Mouse (Mus musculus) kidney, postnatal 10 days (tissue): Measurements from ENCODE around the gene Tor1b.
"Not testable (repeated sequence)": the region's sequence is repeated elsewhere in the genome, so short reads cannot be mapped to it uniquely, and the experiment has no call there.

Experiments
- DNase-seq: peaks from one replicate; pipeline ENCODE4 v3.0.0; 2021; ENCODE audit warnings: mixed read lengths

Gene Tor1b

DNA sequence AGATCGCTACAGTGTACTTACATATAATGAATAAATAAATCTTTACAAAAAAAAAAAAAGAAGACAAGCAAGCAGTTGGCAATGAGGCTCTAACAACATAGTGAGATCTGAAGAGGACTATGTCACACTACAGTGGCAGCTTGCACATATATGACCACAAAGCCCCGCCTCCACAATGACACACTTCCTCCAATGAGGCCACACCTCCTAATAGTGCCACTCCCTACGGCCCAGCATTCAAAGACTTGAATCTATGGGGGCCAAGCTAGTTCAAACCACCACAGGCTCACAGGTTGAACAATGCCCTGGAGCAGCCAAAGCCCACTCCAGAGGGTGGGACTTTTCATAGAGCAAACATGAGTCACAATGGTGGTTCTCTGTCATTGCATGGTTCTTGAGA is 20.8 kb upstream of the Tor1b start:
- no peak for DNase-seq

DNA sequence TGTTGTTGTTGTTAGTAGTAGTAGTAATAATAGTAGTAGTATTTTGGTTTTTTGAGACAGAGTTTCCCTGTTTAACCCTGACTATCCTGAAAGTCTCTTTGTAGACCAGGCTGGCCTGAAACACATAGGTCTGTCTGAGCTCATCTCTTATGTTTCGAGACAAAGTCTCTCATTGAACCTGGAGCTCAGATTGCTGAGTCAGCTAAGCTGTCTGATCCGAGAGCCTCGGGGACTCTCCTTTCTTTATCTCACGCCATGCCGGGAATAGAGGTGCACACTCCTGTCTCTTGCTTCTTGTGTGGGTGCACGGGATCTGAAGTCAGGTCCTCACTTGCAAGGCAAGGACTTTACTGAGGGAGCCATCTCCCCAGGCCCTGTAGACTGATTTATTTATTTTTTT is 19.7 kb upstream of the Tor1b start:
- no peak for DNase-seq

DNA sequence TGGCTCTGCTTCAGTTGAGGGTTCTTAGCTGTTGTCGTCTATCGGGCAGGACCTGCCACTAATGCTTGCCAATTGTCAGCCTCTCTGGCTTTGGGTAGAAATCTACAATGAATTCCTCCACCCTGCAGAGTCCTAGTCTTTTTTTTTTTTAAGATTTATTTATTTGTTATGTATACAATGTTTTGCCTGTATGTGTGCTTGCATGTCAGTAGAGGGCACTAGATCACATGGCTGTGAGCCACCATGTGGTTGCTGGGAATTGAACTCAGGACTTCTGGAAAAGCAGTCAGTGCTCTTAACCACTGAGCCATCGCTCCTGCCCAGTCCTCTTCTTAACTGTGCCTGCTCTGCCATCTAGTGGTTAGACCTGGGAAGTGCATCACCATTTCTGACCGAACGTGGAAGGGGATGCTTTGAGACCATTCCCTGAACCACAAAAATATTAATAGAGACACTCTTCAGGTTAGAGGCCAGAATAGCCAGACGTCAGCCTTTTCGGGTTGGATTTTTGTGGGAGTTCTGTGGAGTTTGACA is 18.8 kb upstream of the Tor1b start:
- DNase-seq, result peak; percentile 88

DNA sequence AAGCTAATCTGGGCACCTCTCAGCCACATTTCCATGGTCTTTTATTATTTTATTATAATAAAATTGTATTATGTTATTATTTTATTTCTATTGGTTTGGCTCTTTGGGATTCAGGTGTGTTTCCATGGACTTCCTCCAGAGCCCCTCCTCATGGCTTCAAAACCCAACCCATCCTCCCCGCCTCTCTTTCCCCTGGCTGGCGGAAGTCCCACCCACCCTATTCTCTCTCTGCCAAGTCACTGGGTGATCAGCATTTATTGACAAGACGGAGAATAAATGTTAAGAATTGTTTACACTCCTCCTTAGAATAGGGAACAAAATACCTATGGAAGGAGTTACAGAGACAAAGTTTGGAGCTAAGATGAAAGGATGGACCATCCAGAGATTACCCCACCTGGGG is 16.0 kb upstream of the Tor1b start:
- no peak for DNase-seq

DNA sequence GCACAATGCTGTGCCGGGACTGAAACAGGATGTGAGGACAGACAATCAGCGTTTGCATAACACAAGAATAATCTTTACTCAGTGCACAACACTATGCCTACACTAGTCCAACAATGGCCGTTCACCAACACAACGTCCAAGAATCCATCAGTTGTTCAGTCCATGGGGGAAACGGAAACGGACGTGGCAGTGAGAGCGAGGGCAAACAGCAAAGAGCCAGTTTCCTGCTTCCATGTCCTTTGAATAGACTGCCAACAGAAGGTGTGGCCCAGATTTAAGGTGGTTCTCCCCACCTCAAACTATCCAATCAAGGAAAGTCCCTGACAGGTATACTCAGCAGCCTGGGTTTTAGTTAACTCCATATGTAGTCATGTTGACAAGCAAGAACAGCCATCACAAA is 15.0 kb upstream of the Tor1b start:
- DNase-seq, result no peak

DNA sequence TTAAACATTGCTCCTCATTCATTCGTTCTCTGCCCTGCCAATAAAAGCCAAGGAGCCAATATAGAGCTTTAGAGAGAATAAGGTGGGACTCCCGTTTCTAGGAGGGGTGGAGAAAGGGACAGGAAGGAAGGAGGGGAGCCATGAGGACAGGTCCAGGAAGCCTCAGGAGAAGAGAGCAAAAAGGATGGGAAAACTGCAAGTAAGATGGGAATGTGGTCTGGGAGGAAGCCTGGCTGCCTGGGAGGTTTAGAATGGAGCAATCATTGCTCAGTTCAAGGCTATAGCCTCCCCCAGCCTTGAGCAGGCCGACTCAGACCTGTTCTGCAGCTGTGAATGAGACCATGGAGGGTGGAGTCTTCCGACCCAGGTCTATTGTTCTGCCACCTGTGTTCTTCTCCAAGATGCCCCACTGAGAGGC is 14.2 kb upstream of the Tor1b start:
- no peak for DNase-seq

DNA sequence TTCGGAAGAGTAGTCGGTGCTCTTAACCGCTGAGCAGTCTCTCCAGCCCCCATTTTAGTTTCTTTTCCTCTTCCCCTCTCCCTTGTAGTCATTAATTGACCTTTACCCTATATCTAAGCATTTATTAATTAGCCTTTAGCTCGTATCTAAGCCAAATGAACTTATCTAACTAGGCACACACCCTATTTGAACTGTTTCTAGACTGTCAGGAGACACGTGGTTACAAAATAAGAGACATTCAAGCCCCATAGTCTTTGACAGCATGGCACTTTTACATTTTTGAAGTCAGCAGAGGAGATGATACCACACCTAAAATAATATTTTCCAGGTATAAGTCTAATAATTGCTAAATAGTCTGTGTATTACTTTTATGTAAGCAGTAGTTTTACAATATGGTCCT is 11.2 kb upstream of the Tor1b start:
- DNase-seq, result no peak

DNA sequence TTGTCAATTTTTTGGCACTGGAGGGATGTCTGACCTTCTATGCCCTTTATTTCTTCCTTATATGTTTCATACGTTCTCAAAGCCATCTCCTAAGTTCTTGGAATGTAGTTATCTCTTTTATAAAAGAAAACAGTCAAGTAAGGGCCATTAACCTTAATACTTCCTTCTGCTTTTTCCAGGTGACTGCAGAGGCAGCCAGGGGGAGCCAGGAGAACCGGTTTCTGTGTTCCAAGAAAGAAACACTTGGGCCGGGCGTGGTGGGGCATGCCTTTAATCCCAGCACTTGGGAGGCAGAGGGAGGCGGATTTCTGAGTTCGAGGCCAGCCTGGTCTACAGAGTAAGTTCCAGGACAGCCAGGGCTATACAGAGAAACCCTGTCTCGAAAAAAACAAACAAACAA is 10.6 kb upstream of the Tor1b start:
- not testable (repeated sequence) for DNase-seq

DNA sequence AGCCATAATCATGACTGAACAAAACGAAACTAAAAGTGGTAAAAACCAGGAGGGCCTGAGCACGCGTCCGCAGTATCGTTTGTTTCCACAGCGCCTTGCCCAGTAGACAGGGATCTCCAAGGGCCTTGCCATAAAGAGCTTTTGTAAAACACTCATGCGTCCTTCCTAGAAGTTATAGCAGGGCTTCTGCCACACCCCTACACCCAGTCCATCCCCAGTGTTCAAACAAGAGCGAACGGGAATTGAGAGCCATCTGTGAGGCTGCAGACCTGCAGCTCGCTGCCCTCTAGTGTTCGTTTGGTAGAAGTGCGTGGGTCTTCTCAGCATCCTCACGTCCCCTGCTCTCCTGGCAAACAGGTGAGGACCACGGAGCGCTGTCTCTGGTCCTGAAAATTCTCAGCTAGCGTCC is 10.2 kb upstream of the Tor1b start:
- DNase-seq, result peak; percentile 80

DNA sequence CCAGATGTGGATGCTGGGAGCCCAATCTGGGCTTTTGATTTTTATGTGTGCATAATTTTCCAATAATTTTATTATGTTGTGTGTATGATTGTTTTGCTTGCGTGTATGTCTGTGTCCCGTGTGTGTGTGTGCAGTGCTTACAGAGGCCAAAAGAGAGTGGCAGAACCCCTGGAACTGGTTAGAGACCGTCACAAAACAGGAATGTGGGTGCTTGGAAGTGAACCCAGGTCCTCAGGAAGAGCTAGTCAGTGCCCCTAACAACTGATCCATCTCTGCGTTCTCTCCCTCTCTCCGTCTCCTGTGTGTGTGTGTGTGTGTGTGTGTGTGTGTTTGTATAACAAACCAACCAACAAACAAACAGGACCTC is 319 bp upstream of the Tor1b start:
- DNase-seq, result no peak

DNA sequence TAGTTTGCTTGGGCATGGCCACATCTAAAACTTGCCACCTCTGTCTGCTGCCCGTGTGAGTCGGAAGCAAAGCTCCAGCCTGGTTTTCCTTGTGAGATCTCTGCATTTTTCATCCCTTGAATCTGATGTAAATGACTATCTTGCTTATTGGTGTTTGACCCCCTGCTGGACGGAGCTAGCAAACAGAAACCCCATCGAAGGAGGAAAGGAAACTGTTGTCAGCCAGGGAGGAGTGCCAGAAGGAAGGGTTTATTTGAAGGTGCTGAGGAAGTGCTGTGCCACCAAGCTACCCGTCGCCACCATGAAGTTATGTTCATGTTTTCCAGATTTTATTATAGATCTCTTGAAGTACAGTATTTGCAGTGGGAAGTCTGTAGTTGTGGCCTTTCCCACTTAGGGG is 2.0 kb downstream of the Tor1b start:
- DNase-seq, result no peak

DNA sequence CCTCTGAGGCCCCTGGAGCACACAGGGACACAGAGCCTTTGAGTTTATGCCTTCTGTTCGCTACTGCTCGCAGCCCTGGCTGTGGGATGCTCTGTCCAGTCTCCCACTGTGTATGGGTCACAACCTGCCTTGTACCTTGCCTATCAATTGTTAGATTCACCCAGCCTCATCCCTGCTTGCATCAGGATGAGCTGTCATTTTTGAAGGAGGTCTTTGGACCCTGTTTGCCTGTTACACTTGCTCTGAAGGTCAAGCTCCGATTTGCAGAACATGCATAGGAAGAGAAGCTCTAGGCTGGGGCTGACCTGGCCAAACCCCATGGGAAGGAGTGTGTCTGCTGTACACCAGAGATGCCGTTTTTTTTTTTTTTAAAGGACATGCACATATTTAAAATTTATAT is 4.8 kb downstream of the Tor1b start:
- DNase-seq, result no peak

DNA sequence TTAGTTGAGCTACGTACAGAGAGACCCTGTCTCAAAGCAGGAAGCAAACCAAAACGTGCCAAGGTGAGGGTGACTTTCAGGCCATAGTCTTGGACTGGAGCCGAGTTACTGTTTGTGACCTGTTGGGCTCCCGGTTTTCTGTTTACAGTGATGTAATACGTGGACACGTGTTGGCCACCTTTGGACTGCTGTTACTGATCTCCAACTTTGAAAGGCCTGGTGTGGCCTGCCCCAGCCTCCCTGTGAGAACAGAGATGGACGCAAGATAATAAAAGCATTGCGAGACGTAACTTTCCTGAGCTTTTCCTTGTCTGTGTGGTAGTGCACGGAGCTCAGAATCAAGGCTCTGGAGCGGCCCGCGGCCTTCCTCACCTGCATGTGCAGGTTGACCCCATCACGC is 6.0 kb downstream of the Tor1b start:
- no peak for DNase-seq

DNA sequence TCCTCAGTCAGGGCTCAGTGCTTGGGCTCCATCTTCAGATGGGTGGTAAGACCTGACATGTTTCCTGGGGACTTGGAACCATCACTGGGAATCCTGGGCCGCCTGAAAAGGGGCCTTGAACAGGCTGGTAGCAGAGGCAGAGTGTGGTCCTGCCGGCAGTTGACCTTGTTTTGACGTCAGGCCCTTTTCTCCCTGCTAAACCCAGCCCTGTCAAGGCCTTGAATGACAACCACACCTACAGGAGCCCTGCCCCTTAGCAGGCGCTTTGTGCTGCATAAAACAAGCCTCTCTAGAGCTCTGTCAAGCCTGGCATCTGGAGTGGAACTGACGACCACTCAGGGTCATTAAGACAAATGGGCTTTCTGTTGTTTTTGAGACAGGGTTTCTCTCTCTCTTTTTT is 7.1 kb downstream of the Tor1b start:
- DNase-seq, result no peak

DNA sequence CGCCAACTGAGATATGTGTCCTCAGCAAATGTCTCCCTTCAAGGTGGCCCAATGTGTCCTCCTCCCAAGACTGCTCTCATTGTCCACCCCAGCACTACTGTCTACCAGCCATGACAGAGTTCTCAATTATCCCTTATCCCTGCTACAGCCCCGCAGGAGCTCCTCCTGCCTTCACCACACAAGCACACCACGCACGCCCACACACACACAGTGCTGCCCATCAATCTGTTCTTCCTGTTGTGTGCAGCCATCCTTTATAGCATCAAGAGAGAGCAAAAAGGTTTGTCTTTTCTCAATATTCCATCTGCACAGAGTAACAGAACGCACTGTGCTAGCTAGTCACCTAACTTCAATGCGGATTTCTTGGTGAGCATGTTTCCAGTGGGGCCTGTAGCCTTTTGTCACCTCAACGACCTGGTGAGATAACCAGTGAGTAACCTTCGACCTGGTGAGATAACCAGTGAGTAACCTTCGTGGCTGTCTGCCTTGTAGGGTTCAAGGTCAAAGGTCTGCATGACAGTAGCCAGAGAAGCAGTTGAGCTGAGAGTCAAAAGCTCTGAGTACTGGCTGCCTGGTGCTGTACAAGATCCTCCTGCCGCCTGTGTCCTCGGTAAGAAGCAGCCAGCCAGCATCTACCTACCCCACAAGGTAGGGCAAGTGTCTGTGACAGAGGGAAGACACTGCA is 10.0 kb downstream of the Tor1b start:
- no peak for DNase-seq

DNA sequence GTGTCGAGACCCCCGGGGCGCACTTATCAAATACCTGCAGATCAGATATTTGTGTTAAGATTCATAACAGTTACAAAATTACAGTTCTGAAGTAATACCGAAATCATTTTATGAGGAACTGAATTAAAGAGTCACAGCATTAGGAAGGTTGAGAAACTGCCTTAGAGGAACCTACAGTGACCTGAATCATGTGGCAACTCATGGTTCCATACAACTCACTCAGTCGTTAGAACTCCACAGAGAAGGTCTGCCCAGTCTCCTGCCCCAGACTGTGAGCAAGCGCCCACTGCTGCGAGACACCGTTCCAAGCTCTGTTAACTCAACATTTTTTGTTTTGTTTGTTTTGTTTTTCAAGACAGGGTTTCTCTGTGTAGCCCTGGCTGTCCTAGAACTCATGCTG is 12.9 kb downstream of the Tor1b start:
- DNase-seq, result no peak

DNA sequence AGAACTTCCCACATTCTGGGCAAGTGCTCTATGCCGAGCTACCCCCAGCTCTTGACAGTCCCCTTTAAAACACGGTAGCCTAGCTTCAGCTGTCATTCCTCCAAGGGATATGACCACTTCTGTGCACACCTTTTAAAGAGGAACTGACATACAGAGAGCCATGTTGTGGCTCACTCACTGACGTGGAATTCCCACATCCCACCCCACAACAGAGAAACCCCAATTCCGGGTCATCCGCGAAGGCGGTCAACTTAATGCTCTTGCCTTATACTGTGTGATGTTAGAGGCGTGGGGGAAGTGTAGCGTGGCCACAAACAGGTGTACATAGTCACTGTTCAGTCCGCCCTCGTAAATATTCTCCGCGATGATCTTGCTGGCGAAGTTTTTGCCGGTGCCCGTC is 14.1 kb downstream of the Tor1b start:
- no peak for DNase-seq

DNA sequence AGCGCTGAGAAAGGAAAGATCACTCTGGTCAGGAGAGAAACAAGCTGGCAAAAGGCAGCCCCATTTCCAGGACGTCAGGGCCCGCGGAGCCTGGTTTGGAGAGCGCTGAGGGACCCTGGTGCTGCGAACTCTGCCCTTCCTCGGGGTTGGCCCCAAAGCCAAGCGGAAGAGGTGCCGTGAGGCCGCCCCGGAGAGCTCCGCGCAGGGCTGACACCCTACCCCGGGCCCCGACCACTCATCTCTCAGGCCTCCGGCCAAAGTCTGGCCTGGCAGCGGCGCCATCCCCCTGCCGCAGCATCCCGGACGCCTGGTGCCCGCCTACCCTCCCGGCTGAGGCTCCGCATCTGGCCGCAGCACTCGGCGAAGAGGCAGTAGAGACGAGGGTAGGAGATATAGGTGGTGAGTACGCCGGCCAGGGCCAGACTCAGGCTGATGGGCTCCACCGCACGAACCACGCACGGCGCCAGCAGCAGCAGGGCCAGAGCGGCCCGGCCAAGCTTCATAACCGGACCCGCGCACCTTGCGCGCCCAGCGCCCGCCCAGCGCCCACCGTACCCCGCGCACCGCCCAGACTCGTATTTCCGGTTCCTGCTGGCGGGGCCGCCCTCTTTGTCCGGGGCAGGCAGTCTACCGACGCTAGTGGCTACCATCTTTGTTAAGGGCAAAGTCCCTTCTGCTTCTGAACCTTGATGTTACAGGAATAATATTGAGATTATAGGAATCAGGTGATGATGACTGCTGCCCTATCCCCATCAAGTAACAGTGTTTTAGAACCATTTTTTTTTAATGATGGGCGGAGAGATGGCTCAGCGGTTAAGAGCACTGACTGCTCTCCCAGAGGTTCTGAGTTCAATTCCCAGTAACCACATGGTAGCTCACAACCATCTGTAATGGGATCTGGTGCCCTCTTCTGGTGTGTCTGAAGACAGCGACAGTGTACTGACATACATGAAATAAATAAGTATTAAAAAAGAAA is 14.9 kb downstream of the Tor1b start, which contains the start of gene Tor1a:
Gene Tor1a, minus strand, starts transcription at position 582 of the 976 bp plus-strand sequence.
- DNase-seq, result peak; percentile 94

DNA sequence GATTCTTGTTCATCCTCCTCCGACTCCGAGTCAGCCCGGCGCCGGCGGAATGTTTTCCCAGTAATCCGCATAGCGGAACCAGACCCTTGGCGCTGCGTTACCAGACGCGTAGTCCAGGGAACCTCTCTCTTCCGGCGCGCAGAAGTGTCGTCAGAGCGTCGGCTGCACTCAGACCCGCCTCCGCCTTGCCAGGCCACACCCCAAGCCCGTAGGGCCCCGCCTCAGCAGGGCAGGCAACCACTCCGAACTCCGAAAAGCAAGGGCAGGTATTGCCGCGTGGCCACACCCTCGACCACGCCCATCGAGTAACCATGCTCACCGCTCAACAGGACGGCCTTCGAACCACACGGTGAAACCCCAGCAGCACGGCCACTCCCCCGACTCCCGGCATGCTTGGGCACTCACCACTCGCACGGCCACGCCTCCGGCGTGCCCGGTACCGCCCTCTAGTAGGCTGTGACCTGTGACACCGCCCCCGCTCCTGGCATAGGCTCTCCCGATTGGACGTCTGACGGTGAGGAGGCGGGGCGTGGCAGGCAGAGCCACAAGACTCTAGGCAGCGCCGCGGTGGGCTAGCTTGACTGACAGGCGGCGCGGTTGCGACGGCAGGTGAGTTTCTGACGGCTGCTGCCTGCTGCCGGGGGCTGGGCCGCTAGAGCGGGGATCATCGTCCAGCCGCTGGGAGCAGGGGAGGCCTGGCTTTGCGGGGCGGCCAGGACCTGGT is 29.2 kb downstream of the Tor1b start, which contains the start of the genes BC005624 and Usp20:
Gene BC005624, minus strand, starts transcription at position 412 of the 724 bp plus-strand sequence.
Gene Usp20, plus strand, starts transcription at position 490 of the 724 bp plus-strand sequence.
- peak; percentile 100 for DNase-seq

DNA sequence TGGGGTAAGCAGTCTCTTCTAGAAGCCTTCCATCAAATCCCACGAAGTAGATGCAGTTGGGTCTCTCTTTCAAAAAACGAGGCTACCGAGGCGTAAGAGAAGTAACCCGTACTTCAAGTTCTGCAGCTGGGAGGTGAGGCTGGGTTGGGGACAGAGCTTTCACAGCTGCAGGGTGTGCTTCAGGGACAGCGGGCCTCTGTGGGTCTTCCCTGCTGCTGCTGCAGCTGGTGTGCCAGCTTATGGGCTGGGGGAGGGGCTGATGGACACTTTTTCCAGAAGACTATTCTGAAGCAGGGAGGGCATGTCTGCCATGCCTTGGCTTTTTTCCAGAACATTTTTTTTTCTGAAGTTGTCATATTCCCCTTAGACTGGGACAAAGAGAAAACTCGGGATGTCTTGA is 30.3 kb downstream of the Tor1b start:
- DNase-seq, result no peak

DNA sequence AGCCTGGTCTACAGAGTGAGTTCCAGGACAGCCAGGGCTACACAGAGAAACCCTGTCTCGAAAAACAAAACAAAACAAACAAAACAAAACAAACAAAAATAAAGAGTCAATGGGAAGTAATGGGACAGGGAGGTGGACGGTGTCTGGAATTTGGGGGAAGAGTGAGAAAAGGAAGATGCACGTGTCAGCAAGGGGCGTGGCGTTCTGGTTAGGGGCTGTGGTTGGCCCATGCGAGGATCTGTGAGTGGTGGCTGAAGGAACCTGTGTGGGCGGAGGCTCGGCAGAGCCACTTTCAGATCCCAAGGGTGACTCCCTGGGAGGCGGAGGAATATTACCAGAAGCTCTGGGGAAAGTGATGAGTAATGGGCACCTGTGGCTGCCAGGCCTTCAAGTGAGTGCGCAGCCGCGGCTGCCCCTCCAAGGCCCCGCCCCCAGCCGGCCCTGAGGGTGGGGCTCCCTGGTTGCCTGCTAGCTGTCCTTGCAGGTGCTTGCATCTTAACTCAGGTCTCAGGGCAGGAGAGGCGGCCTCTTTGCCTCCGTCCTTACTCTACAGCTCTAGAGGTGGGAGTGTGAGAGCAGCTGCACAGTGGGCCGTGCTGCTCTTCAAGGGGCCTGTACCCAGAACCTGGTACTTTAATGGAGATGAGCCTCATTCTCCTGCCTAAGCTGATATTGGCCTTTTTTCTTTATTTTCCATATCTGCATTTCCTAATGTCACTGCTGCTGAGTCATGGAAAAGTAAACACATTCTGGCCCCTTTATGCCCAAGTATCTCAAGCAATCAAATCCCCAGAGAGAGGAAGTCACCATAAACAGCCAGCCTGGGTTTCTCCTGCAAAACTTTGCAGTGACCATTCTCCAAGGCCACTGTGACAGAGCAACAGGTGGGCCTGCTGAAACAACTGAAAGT is 32.6 kb downstream of the Tor1b start:
- DNase-seq, result peak; percentile 75

DNA sequence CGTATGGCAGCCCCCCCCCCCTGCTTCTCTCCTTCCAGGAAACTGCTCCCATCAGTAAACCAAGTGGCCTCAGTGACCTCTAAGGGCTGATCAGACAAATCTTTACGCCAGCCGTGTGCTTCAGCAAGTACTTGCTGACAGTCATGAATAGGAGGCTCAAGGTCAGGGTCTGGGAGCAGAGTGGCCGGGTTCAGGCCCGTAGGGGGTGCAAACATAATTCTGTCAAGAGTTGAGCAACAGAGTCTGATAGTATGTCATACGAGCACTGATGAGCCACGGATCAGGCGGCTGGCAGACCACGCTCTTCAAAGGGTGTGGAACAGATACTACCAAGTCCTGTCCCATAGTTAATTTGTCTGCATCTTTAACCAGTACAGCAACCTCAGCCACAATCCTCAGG is 37.5 kb downstream of the Tor1b start:
- no peak for DNase-seq
